Mouse (Mus musculus) lung, postnatal 0 days (tissue): ENCODE measurements around the gene Cpm. TPM values are rescaled to one million over a fixed set of nuclear protein-coding genes. Genes with fewer than 3 reads are reported as not detected.

Experiments used
- ATAC-seq: fragments of 200-750 bp; cut with Nextera tagmentation; 2 replicates; pipeline ENCODE4 v1.8.0; 2017; ENCODE audit warnings: moderate library complexity
- DNase-seq: peaks from one replicate; pipeline ENCODE4 v3.0.0-alpha.2; 2016; ENCODE audit warnings: low spot score
- H3K27ac ChIP-seq: fragments of 300-500 bp; sonication (generic); 2 replicates; pipeline ENCODE4 v1.5.1; 2014; ENCODE audit warnings: antibody characterized with exemption, mild to moderate bottlenecking, low read length, mixed read lengths
- H3K27me3 ChIP-seq: fragments of 300-500 bp; sonication (generic); replicated peaks from 2 replicates; pipeline ENCODE4 v1.6.1; 2014; ENCODE audit warnings: low read length, mixed read lengths; ENCODE audit not compliant: insufficient read depth
- H3K36me3 ChIP-seq: fragments of 300-500 bp; sonication (generic); 2 replicates; pipeline ENCODE4 v1.6.1; 2014; ENCODE audit warnings: low read length, mixed read lengths; ENCODE audit not compliant: insufficient read depth
- H3K4me1 ChIP-seq: fragments of 300-500 bp; sonication (generic); 2 replicates; pipeline ENCODE4 v1.6.1; 2014; ENCODE audit warnings: antibody characterized with exemption, low read depth, low read length, mixed read lengths; ENCODE audit not compliant: insufficient read depth
- H3K4me2 ChIP-seq: fragments of 300-500 bp; sonication (generic); replicated peaks from 2 replicates; pipeline ENCODE4 v1.6.1; 2014; ENCODE audit warnings: low read depth, mild to moderate bottlenecking, low read length, moderate library complexity, mixed read lengths
- H3K4me3 ChIP-seq: fragments of 300-500 bp; sonication (generic); 2 replicates; pipeline ENCODE4 v1.5.1; 2014; ENCODE audit warnings: low read depth, low read length
- H3K9ac ChIP-seq: fragments of 300-500 bp; sonication (generic); replicated peaks from 2 replicates; pipeline ENCODE4 v1.6.1; 2014; ENCODE audit warnings: low read depth, mild to moderate bottlenecking
- H3K9me3 ChIP-seq: fragments of 300-500 bp; sonication (generic); 2 replicates; pipeline ENCODE4 v1.6.1; 2016; ENCODE audit warnings: low read length, mixed read lengths
- CTCF ChIP-seq: IDR thresholded peaks from 2 replicates; pipeline ENCODE4 v1.5.1; 2016; ENCODE audit warnings: antibody characterized with exemption, mild to moderate bottlenecking
- EP300 ChIP-seq: IDR thresholded peaks from 2 replicates; pipeline ENCODE4 v1.6.1; 2016; ENCODE audit warnings: antibody characterized with exemption, mild to moderate bottlenecking, control low read depth
- WGBS: fragments of 180-500 bp; shearing (Covaris S2); extraction: QIAGEN DNeasy Blood & Tissue Kit; methylation state at CpG from one replicate; pipeline ENCODE4 v1.1.7; 2014; 5-methylcytosine and 5-hydroxymethylcytosine counted together
- polyA plus RNA-seq: library from polyadenylated mRNA; unstranded; fragments of >200 nt; fragmentation: Nextera tagmentation; extraction: Ambion mirVana; gene quantifications from 2 replicates; pipeline ENCODE4 v1.2.1, GENCODE M21; 2015

Gene Cpm
- polyA plus RNA-seq, 1 experiment from 2014 or later: 250 TPM

DNA sequence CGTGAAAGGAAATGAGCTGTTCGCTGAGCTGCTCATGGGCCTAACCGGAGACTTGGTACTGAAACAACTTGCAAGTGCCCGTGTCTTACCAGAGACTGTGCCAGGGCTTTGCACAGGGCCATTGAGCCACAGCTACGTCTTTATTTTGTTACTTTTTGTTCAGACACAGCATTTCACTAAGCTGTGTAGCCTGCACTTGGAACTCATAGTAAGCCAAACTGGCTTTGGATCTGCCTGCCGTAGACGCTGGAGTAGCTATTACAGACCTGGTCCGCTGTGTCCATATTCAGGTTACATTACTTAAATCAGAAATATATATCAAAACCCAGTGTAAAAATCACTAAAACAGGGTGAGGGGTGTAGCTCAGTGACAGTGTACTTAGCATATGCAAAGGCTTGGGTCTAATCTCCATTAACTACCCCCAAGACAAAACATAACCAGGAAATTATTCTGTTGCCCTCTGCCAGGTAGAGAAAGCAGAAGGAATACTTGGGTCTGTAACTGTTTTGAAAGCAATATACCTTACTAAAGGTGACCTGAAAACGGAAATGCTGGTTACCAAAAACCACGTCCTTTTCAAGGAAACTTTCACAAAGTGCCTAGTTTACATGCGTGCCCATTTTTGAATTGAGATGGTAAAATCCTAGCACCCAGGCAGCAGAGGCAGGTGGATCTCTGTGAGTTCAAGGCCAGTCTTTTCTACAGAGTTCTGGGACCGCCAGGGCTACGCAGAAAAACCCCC lies 56.7 kb downstream of the Cpm start:
- Histone ChIP-seq H3K9ac (no peak overlapping the region), H3K27me3 (no peaks in the 10 kb centered on the region), H3K36me3 (peaks cover 17% of the 10 kb centered on the region; the same call in 1 of the 2 replicates), H3K9me3 (no peaks in the 10 kb centered on the region), H3K4me2 (no peak overlapping the region), H3K27ac (no peak overlapping the region), H3K4me1 (no peaks in the 10 kb centered on the region), H3K4me3 (no peak overlapping the region)
- TF ChIP-seq EP300: no peak
- TF ChIP-seq CTCF: no peak
- ATAC-seq: no peak
- 89% methylated on average over 13 of the region's 13 CpGs for WGBS
- no peak for DNase-seq

DNA sequence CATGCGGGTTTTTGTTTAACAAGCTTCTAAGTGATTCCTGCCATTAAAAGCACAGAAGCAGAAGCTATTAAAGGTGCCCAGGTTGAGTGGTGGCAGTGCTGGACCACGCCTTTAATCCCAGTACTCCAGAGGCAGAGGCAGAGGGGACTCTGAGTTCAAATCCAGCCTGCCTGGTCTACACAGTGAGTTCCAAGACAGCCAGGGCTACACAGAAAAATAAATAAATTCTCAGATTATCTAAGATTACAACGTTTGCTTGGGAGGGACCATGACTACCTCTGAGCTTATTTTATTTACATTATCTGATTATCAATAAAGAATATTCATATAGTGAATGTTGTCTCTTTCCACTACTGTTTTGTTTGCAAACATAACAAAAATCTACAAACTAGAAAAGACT lies 57.7 kb downstream of the Cpm start:
- DNase-seq (no peak), ATAC-seq (no peak)
- peaks cover 25% of the 10 kb centered on the region; the same call in 1 of the 2 replicates for H3K36me3 ChIP-seq
- 59% methylated on average over 3 of the region's 3 CpGs for WGBS
- no peak overlapping the region for H3K4me3 ChIP-seq
- H3K27ac ChIP-seq: no peak overlapping the region
- TF ChIP-seq EP300 (no peak), CTCF (no peak)
- no peak overlapping the region for H3K4me2 ChIP-seq
- no peaks in the 10 kb centered on the region for H3K9me3 ChIP-seq
- no peaks in the 10 kb centered on the region for H3K27me3 ChIP-seq
- no peaks in the 10 kb centered on the region for H3K4me1 ChIP-seq
- H3K9ac ChIP-seq: no peak overlapping the region

DNA sequence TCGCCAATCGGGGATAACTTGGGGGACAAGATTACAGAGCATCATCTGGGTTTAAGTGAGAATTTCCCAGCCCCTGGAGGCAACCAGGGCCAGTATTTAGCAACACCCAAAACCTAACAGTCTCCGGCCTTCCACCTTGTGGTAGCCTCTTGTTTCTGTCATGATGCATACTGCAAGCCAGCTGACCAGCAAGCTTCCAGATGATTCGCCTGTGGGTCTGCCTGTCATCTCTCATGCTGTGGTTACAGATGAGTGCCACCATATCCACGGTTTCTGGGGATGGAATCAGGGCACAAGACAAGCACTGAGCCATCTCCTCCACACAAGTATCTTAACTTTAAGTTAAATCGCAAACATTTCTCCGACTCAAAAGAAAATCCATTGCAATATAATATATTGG lies 58.3 kb downstream of the Cpm start:
- Histone ChIP-seq H3K36me3 (peaks cover 28% of the 10 kb centered on the region; the same call in 1 of the 2 replicates), H3K4me2 (no peak overlapping the region), H3K27ac (no peak overlapping the region), H3K9me3 (no peaks in the 10 kb centered on the region), H3K9ac (no peak overlapping the region), H3K4me1 (no peaks in the 10 kb centered on the region), H3K4me3 (no peak overlapping the region), H3K27me3 (no peaks in the 10 kb centered on the region)
- TF ChIP-seq EP300 (no peak), CTCF (no peak)
- WGBS: 76% methylated on average over 7 of the region's 7 CpGs
- DNase-seq: no peak
- no peak for ATAC-seq

GRCm38 (mm10) chr10:117688204-117689151 lies 59.2 kb downstream of the Cpm start:
- DNase-seq: peak; percentile 30
- no peaks in the 10 kb centered on the region for H3K9me3 ChIP-seq
- no peaks in the 10 kb centered on the region for H3K27me3 ChIP-seq
- 84% methylated on average over 13 of the region's 13 CpGs for WGBS
- H3K4me3 ChIP-seq: no peak overlapping the region
- no peak for TF ChIP-seq EP300
- TF ChIP-seq CTCF: peak; percentile 62
- no peak overlapping the region for H3K27ac ChIP-seq
- H3K4me1 ChIP-seq: no peaks in the 10 kb centered on the region
- H3K4me2 ChIP-seq: no peak overlapping the region
- peaks cover 34% of the 10 kb centered on the region; the same call in 1 of the 2 replicates for H3K36me3 ChIP-seq
- H3K9ac ChIP-seq: no peak overlapping the region
- ATAC-seq: peak; percentile 72

DNA sequence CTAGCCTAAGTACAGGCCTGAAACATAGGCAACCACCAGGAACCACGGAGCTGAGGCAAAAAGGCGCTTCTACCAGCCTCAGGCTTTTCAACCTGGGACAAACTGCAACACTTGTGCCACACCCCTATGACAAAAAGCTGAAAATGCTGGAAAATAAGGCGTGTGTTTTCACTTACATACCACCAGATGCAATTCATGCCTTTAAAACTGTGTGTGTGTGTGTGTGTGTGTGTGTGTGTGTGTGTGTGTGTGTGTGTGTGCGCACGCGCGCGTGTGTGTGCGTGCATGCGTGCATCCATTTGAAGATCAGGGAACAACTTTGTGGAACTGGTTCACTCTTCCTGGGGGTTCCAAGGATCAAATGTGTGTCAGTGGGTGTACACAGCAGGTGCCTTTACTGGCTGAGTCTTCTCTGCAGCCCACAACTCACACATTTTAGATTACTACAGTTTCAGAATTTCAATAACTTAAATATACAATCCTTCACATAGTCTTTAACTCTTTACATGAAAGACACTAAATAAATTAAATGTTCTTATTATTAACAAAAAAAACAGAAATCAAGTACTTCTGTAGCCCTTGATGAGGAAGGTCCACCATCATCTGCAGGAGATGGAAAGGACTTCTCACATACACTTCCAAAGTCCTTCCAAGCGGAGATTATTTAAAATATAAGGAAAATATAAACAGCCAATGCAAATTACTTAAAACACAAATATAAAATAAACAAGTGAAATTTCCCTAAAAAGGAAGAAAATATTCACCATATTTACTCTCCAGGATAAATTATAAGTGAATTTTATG lies 60.2 kb downstream of the Cpm start:
- WGBS: 90% methylated on average over 11 of the region's 11 CpGs
- ATAC-seq (no peak), DNase-seq (no peak)
- TF ChIP-seq EP300 (no peak), CTCF (no peak)
- H3K36me3 ChIP-seq: peaks cover 41% of the 10 kb centered on the region; the same call in 1 of the 2 replicates
- H3K4me2 ChIP-seq: no peak overlapping the region
- H3K9me3 ChIP-seq: no peaks in the 10 kb centered on the region
- no peak overlapping the region for H3K27ac ChIP-seq
- H3K9ac ChIP-seq: no peak overlapping the region
- no peaks in the 10 kb centered on the region for H3K4me1 ChIP-seq
- no peak overlapping the region for H3K4me3 ChIP-seq
- no peaks in the 10 kb centered on the region for H3K27me3 ChIP-seq

DNA sequence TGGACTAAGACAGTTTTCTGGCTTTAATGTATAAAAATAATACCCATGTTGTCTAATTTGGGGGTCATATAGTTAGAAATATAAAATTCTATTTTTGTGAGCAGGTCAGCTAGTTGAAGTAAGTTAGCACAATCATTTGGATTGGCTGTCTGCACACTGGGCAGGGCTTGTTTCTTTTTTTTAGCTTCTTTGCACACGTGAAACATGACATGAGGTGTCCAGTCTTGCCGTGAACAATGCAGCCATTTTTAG lies 60.7 kb downstream of the Cpm start:
- Histone ChIP-seq H3K36me3 (peaks cover 46% of the 10 kb centered on the region; the same call in 1 of the 2 replicates), H3K27me3 (no peaks in the 10 kb centered on the region), H3K4me3 (no peak overlapping the region), H3K27ac (no peak overlapping the region), H3K9me3 (no peaks in the 10 kb centered on the region), H3K4me2 (no peak overlapping the region), H3K9ac (no peak overlapping the region), H3K4me1 (no peaks in the 10 kb centered on the region)
- 80% methylated on average over 2 of the region's 2 CpGs for WGBS
- no peak for ATAC-seq
- no peak for TF ChIP-seq CTCF
- TF ChIP-seq EP300: no peak
- no peak for DNase-seq
